Mouse (Mus musculus) liver, adult 2 months (tissue): ENCODE measurements around the gene Gm1043. TPM values are rescaled to one million over a fixed set of nuclear protein-coding genes. Genes with fewer than 3 reads are reported as not detected.

Experiments used
- DNase-seq: peaks from one replicate; pipeline ENCODE4 v3.0.0-alpha.2; 2011; ENCODE audit warnings: low read depth, low spot score; ENCODE audit errors: extremely low read depth
- H3K27ac ChIP-seq: fragments of 200-500 bp; replicated peaks from 2 replicates; pipeline ENCODE4 v1.5.1; 2012; ENCODE audit warnings: low read depth, mild to moderate bottlenecking, control low read depth, inconsistent platforms, low read length; ENCODE audit not compliant: insufficient read depth
- H3K27me3 ChIP-seq: fragments of 200-500 bp; 2 replicates; pipeline ENCODE4 v1.6.1; 2012; ENCODE audit warnings: mild to moderate bottlenecking, moderate library complexity, low read length, inconsistent platforms; ENCODE audit not compliant: control insufficient read depth, insufficient read depth
- H3K36me3 ChIP-seq: fragments of 200-500 bp; 2 replicates; pipeline ENCODE4 v1.6.1; 2012; ENCODE audit warnings: low read length, inconsistent platforms; ENCODE audit not compliant: control insufficient read depth, insufficient read depth
- H3K4me1 ChIP-seq: fragments of 200-500 bp; 2 replicates; pipeline ENCODE4 v1.6.1; 2011; ENCODE audit warnings: low read length; ENCODE audit not compliant: control insufficient read depth, insufficient read depth
- H3K4me3 ChIP-seq: fragments of 200-500 bp; 2 replicates; pipeline ENCODE4 v1.5.1; 2011; ENCODE audit warnings: low read depth, mild to moderate bottlenecking, control low read depth, low read length, moderate library complexity; ENCODE audit not compliant: insufficient read depth
- H3K79me2 ChIP-seq: fragments of 200-500 bp; 2 replicates; pipeline ENCODE4 v1.6.1; 2012; ENCODE audit warnings: inconsistent platforms, mild to moderate bottlenecking, low read length, moderate library complexity; ENCODE audit not compliant: control insufficient read depth, insufficient read depth
- H3K9ac ChIP-seq: fragments of 200-500 bp; 2 replicates; pipeline ENCODE4 v1.6.1; 2012; ENCODE audit warnings: low read depth, mild to moderate bottlenecking, control low read depth, inconsistent platforms, low read length
- CTCF ChIP-seq: fragments of 200-500 bp; IDR thresholded peaks from 2 replicates; pipeline ENCODE4 v1.5.1; 2011; ENCODE audit warnings: low read depth, low read length, control low read depth
- POLR2A ChIP-seq: fragments of 200-500 bp; IDR thresholded peaks from 2 replicates; pipeline ENCODE4 v1.6.1; 2011; ENCODE audit warnings: low read length, control low read depth; ENCODE audit not compliant: insufficient read depth; ENCODE audit errors: extremely low read depth
- WGBS: fragments of 180-500 bp; shearing (Covaris S2); methylation state at CpG from one replicate; pipeline ENCODE4 v1.1.7; 2018; 5-methylcytosine and 5-hydroxymethylcytosine counted together
- polyA plus RNA-seq: library from polyadenylated mRNA; depleted of rRNA; stranded (reverse); fragments of >200 nt; gene quantifications from 2 replicates; pipeline ENCODE4 v1.2.3, GENCODE M21; 2012
- total RNA-seq: library from RNA; depleted of rRNA; stranded (reverse); fragments of >200 nt; gene quantifications from 2 replicates; pipeline ENCODE4 v1.2.3, GENCODE M21; 2014

Gm1043 gene
- total and polyA plus RNA-seq, 2 experiments: 0.05 TPM; not detected in 1

GRCm38 (mm10) chr5:37112389-37112788, 27.2 kb downstream of the Gm1043 start:
- no peak for DNase-seq
- H3K4me3 ChIP-seq: no peak overlapping the region
- no peak overlapping the region for H3K27ac ChIP-seq
- 79% methylated on average over 7 of the region's 7 CpGs for WGBS
- no peaks in the 10 kb centered on the region for H3K4me1 ChIP-seq
- no peaks in the 10 kb centered on the region for H3K36me3 ChIP-seq
- TF ChIP-seq CTCF (no peak), POLR2A (no peak)
- H3K27me3 ChIP-seq: no peaks in the 10 kb centered on the region
- H3K9ac ChIP-seq: no peak overlapping the region
- H3K79me2 ChIP-seq: no peaks in the 10 kb centered on the region

- Histone ChIP-seq H3K79me2 (no peaks in the 10 kb centered on the region), H3K27me3 (no peaks in the 10 kb centered on the region)
- WGBS: 61% methylated on average over 9 of the region's 9 CpGs
These were observed 32.0 kb downstream of the Gm1043 start for GRCm38 (mm10) chr5:37117126-37117525.

GRCm38 (mm10) chr5:37118242-37118641, 33.1 kb downstream of the Gm1043 start:
- Histone ChIP-seq H3K4me3 (no peak overlapping the region), H3K27ac (no peak overlapping the region), H3K9ac (no peak overlapping the region), H3K36me3 (no peaks in the 10 kb centered on the region), H3K27me3 (no peaks in the 10 kb centered on the region), H3K4me1 (no peaks in the 10 kb centered on the region), H3K79me2 (no peaks in the 10 kb centered on the region)
- DNase-seq: peak; percentile 8
- TF ChIP-seq CTCF (peak; percentile 52), POLR2A (no peak)
- WGBS: 47% methylated on average over 4 of the region's 4 CpGs

More at GRCm38 (mm10) chr5:37117126-37117525, 32.0 kb downstream of the Gm1043 start:
- Histone ChIP-seq H3K4me1 (no peaks in the 10 kb centered on the region), H3K27ac (no peak overlapping the region), H3K9ac (no peak overlapping the region), H3K4me3 (no peak overlapping the region), H3K36me3 (no peaks in the 10 kb centered on the region)
- no peak for DNase-seq
- TF ChIP-seq CTCF (no peak), POLR2A (no peak)

DNA sequence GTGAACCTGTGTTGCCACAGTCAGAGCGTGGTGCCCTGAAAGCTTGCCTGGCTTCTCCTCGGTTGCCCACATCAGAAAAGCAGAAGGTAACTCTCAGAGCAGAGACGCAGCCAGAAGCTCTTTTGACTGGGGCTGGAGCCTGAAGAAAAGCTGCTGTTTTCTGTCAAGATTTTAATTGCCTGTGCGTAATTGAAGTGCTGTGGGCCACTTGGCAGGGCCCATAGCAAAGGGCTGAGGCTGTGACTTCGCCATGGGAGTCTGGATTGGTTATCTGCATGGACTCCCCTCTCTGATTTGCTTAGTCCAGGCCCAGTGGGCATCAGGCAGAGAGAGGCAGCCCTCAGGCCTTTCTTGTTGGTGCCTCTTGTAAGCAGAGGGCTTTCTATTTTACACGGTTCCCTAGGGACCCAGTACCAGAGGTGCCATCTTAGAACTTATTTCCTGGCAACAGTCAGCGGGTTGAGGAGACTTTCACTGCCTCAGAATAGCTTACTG, 36.1 kb downstream of the Gm1043 start:
- TF ChIP-seq CTCF (no peak), POLR2A (no peak)
- Histone ChIP-seq H3K4me1 (no peaks in the 10 kb centered on the region), H3K79me2 (no peaks in the 10 kb centered on the region), H3K4me3 (no peak overlapping the region), H3K27ac (no peak overlapping the region), H3K27me3 (no peaks in the 10 kb centered on the region), H3K36me3 (no peaks in the 10 kb centered on the region), H3K9ac (no peak overlapping the region)
- WGBS: 74% methylated on average over 7 of the region's 7 CpGs
- no peak for DNase-seq

DNA sequence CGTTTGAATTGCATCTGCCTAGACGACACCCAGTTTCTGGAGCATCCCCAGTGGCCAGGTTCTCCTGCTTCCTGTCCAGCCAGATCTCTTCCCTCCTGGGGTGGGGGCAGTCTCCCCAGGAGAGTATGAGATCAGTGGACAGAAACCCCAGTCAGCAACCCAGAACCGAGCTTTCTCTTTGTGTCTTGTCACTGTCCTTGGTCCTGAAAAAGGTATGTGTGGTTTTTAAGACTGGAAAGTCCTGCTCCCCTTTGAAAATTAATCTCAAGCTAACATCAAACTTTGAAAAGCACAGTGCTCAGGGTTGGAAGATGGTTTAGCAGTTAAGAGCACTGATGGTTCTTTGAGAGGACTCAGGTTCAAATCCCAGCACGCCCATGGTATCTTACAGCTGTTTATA, 46.7 kb downstream of the Gm1043 start:
- H3K27ac ChIP-seq: no peak overlapping the region
- H3K4me1 ChIP-seq: no peaks in the 10 kb centered on the region
- no peaks in the 10 kb centered on the region for H3K36me3 ChIP-seq
- no peak for DNase-seq
- no peaks in the 10 kb centered on the region for H3K27me3 ChIP-seq
- no peaks in the 10 kb centered on the region for H3K79me2 ChIP-seq
- no peak overlapping the region for H3K4me3 ChIP-seq
- no peak for TF ChIP-seq POLR2A
- TF ChIP-seq CTCF: no peak
- WGBS: 54% methylated on average over 4 of the region's 4 CpGs
- H3K9ac ChIP-seq: no peak overlapping the region

GRCm38 (mm10) chr5:37141745-37142144, 56.6 kb downstream of the Gm1043 start:
- no peaks in the 10 kb centered on the region for H3K79me2 ChIP-seq
- no peaks in the 10 kb centered on the region for H3K27me3 ChIP-seq
- no peak for DNase-seq
- no peak overlapping the region for H3K27ac ChIP-seq
- WGBS: 73% methylated on average over 8 of the region's 8 CpGs
- no peak overlapping the region for H3K9ac ChIP-seq
- no peaks in the 10 kb centered on the region for H3K36me3 ChIP-seq
- no peak overlapping the region for H3K4me3 ChIP-seq
- H3K4me1 ChIP-seq: no peaks in the 10 kb centered on the region
- no peak for TF ChIP-seq CTCF
- TF ChIP-seq POLR2A: no peak
